Comparison of ENCODE assay signal across 32 mouse cellular contexts in genomic region chr2:6717953-6718352, GRCm38 (mm10).
DNase-seq lines count a peak whose midpoint lies in the region; ATAC-seq and TF ChIP-seq lines count a peak whose summit lies in the region.
"Had no signal": no experiment of that assay in that cellular context is flagged by ENCODE, and none has a peak within 500 bp of the region (broad histone marks: within the 10 kb centered on the region; RNA-seq: fewer than 3 reads in every experiment).

No protein-coding gene starts in this region.

- no peaks in the 10 kb centered on the region; the same call in 1 of the 2 replicates for H3K36me3 ChIP-seq in spleen, adult 2 months (ENCODE audit: control insufficient read depth, insufficient read depth, low read length)
- no peaks in the 10 kb centered on the region for H3K36me3 ChIP-seq in midbrain, embryonic 11.5 days (ENCODE audit: control insufficient read depth, insufficient read depth, low read length)
- H3K36me3 ChIP-seq: heart, embryonic 10.5 days; heart, embryonic 15.5 days; hindbrain, embryonic 12.5 days; limb, embryonic 12.5 days; liver, embryonic 13.5 days; midbrain, embryonic 10.5 days had no signal

- no peak overlapping the region; the same call in 1 of the 2 replicates for H3K4me3 ChIP-seq in spleen, adult 2 months (ENCODE audit: extremely low read depth, insufficient read depth, insufficient read length)
- no peak overlapping the region for H3K4me3 ChIP-seq in midbrain, embryonic 11.5 days (ENCODE audit: low read depth, low read length)
- H3K4me3 ChIP-seq: heart, embryonic 10.5 days; heart, embryonic 15.5 days; hindbrain, embryonic 12.5 days; left cerebral cortex, adult 2 months; limb, embryonic 12.5 days; liver, embryonic 13.5 days; midbrain, embryonic 10.5 days had no signal

- no peak for TF ChIP-seq POLR2A in spleen, adult 2 months (IDR thresholded peaks at IDR 0.05; ENCODE audit: low read depth, low read length)

- no peak for TF ChIP-seq CTCF in spleen, adult 2 months (IDR thresholded peaks at IDR 0.05; ENCODE audit: extremely low read depth, insufficient read depth, insufficient read length, insufficient replicate concordance)

- WGBS in spleen, adult 2 months = 41% methylated on average over 3 of the region's 3 CpGs
- WGBS in midbrain, embryonic 11.5 days = 76% methylated on average over 3 of the region's 3 CpGs

- H3K9me3 ChIP-seq in midbrain, embryonic 11.5 days (ENCODE audit: control insufficient read depth, low read length) = no peaks in the 10 kb centered on the region
- H3K9me3 ChIP-seq: heart, embryonic 10.5 days; heart, embryonic 15.5 days; hindbrain, embryonic 12.5 days; limb, embryonic 12.5 days; liver, embryonic 13.5 days; midbrain, embryonic 10.5 days had no signal

- H3K9ac ChIP-seq in midbrain, embryonic 11.5 days (ENCODE audit: low read length) = no peak overlapping the region
- H3K9ac ChIP-seq: heart, embryonic 15.5 days; hindbrain, embryonic 12.5 days; limb, embryonic 12.5 days; liver, embryonic 13.5 days had no signal

- peak; percentile 53 for DNase-seq in heart, adult 11 months
- DNase-seq in heart, postnatal 10 days = no peak
- no peak for DNase-seq in spleen, adult 2 months (ENCODE audit: low read depth in 1 of 2, low spot score in 2 of 2)
- no peak for DNase-seq in spleen, postnatal 14 days (ENCODE audit: low spot score in 2 of 2)
- peak; percentile 51 for DNase-seq in induced T-regulatory cell, adult 2 months (ENCODE audit: low read depth)
- DNase-seq in right cerebral cortex, adult 18-20 months = no peak
- no peak for DNase-seq in midbrain, embryonic 11.5 days (ENCODE audit: low spot score, missing footprints)
- DNase-seq: adrenal gland, adult 2 months; adrenal gland, postnatal 36 days; cerebellum, adult 11 months; cerebellum, adult 9-10 months; cerebellum, postnatal 36 days; gastrocnemius, postnatal 14 days; heart, postnatal 36 days; kidney, adult 9 months; kidney, postnatal 14 days; liver, embryonic 13.5 days; lung, postnatal 4 days; right cerebral cortex, postnatal 25 days; thymus, adult 18-20 months; thymus, postnatal 4 days had no signal

- H3K4me2 ChIP-seq in midbrain, embryonic 11.5 days = no peak overlapping the region
- H3K4me2 ChIP-seq: heart, embryonic 15.5 days; hindbrain, embryonic 12.5 days; limb, embryonic 12.5 days; liver, embryonic 13.5 days had no signal

- H3K27ac ChIP-seq in spleen, adult 2 months (ENCODE audit: insufficient read depth, low read length) = peak overlapping the region; percentile 2; the same call in 1 of the 2 replicates
- H3K27ac ChIP-seq in midbrain, embryonic 11.5 days (ENCODE audit: low read depth, low read length) = no peak overlapping the region
- H3K27ac ChIP-seq: heart, embryonic 10.5 days; heart, embryonic 15.5 days; hindbrain, embryonic 12.5 days; left cerebral cortex, adult 2 months; limb, embryonic 12.5 days; liver, embryonic 13.5 days; midbrain, embryonic 10.5 days; stomach, postnatal 0 days had no signal

- ATAC-seq in midbrain, embryonic 11.5 days (ENCODE audit: low FRiP score) = no peak
- ATAC-seq: activated CD4-positive, CD25-positive, alpha-beta regulatory T cell, adult 4 months; forebrain, embryonic 14.5 days; intestine, postnatal 0 days; midbrain, embryonic 16.5 days had no signal

- no peaks in the 10 kb centered on the region for H3K27me3 ChIP-seq in spleen, adult 2 months (ENCODE audit: control insufficient read depth, insufficient read depth, low read length)
- H3K27me3 ChIP-seq in midbrain, embryonic 11.5 days (ENCODE audit: control insufficient read depth, insufficient read depth, low read length) = no peaks in the 10 kb centered on the region
- H3K27me3 ChIP-seq: heart, embryonic 15.5 days; hindbrain, embryonic 12.5 days; limb, embryonic 12.5 days; liver, embryonic 13.5 days had no signal

- intact Hi-C loops in heart, postnatal 10 days (cut with DNase I) = no loop called here

- peaks cover 27% of the 10 kb centered on the region for H3K4me1 ChIP-seq in spleen, adult 2 months (ENCODE audit: control insufficient read depth, insufficient read depth, insufficient read length)
- peaks cover 20% of the 10 kb centered on the region for H3K4me1 ChIP-seq in midbrain, embryonic 11.5 days (ENCODE audit: control insufficient read depth, insufficient read depth, low read length)

Comparison
In these comparisons a context has a peak if more than half of its experiments do, and no peak if none do; other contexts are left out.
1. DNase-seq: peak in heart, adult 11 months (single experiment) and induced T-regulatory cell, adult 2 months (single experiment); none in heart, postnatal 10 days (0 of 2), spleen, adult 2 months (0 of 2), spleen, postnatal 14 days (0 of 2), right cerebral cortex, adult 18-20 months (single experiment) and midbrain, embryonic 11.5 days (single experiment).